15 mouse cellular contexts compared by ENCODE assay signal in genomic region chr5:22348412-22348811, GRCm38 (mm10). TPM values are rescaled to one million over a fixed set of nuclear protein-coding genes. Genes with fewer than 3 reads are reported as not detected.
DNase-seq lines count a peak whose midpoint lies in the region; ATAC-seq lines count a peak whose summit lies in the region.
"Had no signal": no experiment of that assay in that cellular context is flagged by ENCODE, and none has a peak within 500 bp of the region (broad histone marks: within the 10 kb centered on the region; RNA-seq: fewer than 3 reads in every experiment).

No protein-coding gene starts in this region.

- no peak overlapping the region for H3K9ac ChIP-seq in heart, embryonic 12.5 days
- H3K9ac ChIP-seq in intestine, embryonic 16.5 days (ENCODE audit: low read depth, low read length), result no peak overlapping the region
- H3K9ac ChIP-seq: hindbrain, embryonic 12.5 days; midbrain, embryonic 12.5 days; neural tube, embryonic 12.5 days had no signal

- H3K9me3 ChIP-seq in heart, embryonic 12.5 days (replicated peaks), result no peaks in the 10 kb centered on the region
- no peaks in the 10 kb centered on the region for H3K9me3 ChIP-seq in intestine, embryonic 16.5 days (ENCODE audit: control insufficient read depth, low read length)
- H3K9me3 ChIP-seq: hindbrain, embryonic 12.5 days; midbrain, embryonic 12.5 days; neural tube, embryonic 12.5 days had no signal

- H3K4me1 ChIP-seq in heart, embryonic 12.5 days (replicated peaks), result peaks cover 13% of the 10 kb centered on the region
- peaks cover 15% of the 10 kb centered on the region for H3K4me1 ChIP-seq in intestine, embryonic 16.5 days (ENCODE audit: control insufficient read depth, insufficient read depth, low read length)

- DNase-seq in heart, postnatal 25 days (ENCODE audit: low spot score), result no peak
- peak; percentile 99 for DNase-seq in MEL-GATA-1-ER (ENCODE audit: extremely low read depth, low read depth)
- DNase-seq in layer of hippocampus, postnatal 36 days, result no peak
- DNase-seq in adrenal gland, postnatal 4 days (ENCODE audit: low spot score in 2 of 2), result no peak
- no peak for DNase-seq in retina, embryonic 14.5 days (ENCODE audit: low spot score)
- DNase-seq: B cell, adult 2 months; heart, adult 2 months; kidney, adult 2 months; thymus, postnatal 36 days had no signal

- no peak overlapping the region for H3K4me2 ChIP-seq in heart, embryonic 12.5 days
- no peak overlapping the region for H3K4me2 ChIP-seq in intestine, embryonic 16.5 days (ENCODE audit: low read depth, low read length)
- H3K4me2 ChIP-seq: hindbrain, embryonic 12.5 days; midbrain, embryonic 12.5 days; neural tube, embryonic 12.5 days had no signal

- H3K4me3 ChIP-seq in heart, embryonic 12.5 days, result no peak overlapping the region
- no peak overlapping the region for H3K4me3 ChIP-seq in intestine, embryonic 16.5 days (ENCODE audit: low read length)
- H3K4me3 ChIP-seq: heart, adult 2 months; hindbrain, embryonic 12.5 days; midbrain, embryonic 12.5 days; neural tube, embryonic 12.5 days had no signal

- ATAC-seq in heart, embryonic 12.5 days (ENCODE audit: insufficient number of reproducible peaks, low FRiP score), result peak; percentile 88
- ATAC-seq in intestine, embryonic 16.5 days, result peak; percentile 82
- peak; percentile 93 for ATAC-seq in megakaryocyte-erythroid progenitor cell, adult 5-6 weeks (replicated peaks; ENCODE audit: low FRiP score, low TSS enrichment, poor library complexity, severe bottlenecking)

- intact Hi-C loops in heart, postnatal 25 days (cut with DNase I), result no loop called here

- 15% methylated on average over 3 of the region's 3 CpGs for WGBS in heart, embryonic 12.5 days
- 70% methylated on average over 3 of the region's 3 CpGs for WGBS in intestine, embryonic 16.5 days

- no peaks in the 10 kb centered on the region for H3K36me3 ChIP-seq in heart, embryonic 12.5 days
- no peaks in the 10 kb centered on the region for H3K36me3 ChIP-seq in intestine, embryonic 16.5 days (ENCODE audit: control insufficient read depth, insufficient read depth, low read length)
- H3K36me3 ChIP-seq: hindbrain, embryonic 12.5 days; midbrain, embryonic 12.5 days; neural tube, embryonic 12.5 days had no signal

- H3K27me3 ChIP-seq in heart, embryonic 12.5 days (replicated peaks), result peaks cover 48% of the 10 kb centered on the region
- peaks cover 41% of the 10 kb centered on the region for H3K27me3 ChIP-seq in intestine, embryonic 16.5 days (replicated peaks; ENCODE audit: control insufficient read depth, insufficient read depth, low read length)

- no peak overlapping the region for H3K27ac ChIP-seq in heart, embryonic 12.5 days (ENCODE audit: poor library complexity, severe bottlenecking)
- no peak overlapping the region for H3K27ac ChIP-seq in intestine, embryonic 16.5 days (ENCODE audit: low read length)
- H3K27ac ChIP-seq: heart, adult 2 months; hindbrain, embryonic 12.5 days; midbrain, embryonic 12.5 days; neural tube, embryonic 12.5 days had no signal

RNA-seq across cellular contexts. Expression of gene Reln, which starts 3.9 kb away (rescaled TPM):
- 4.6 TPM in 2 replicates for polyA plus RNA-seq in heart, embryonic 12.5 days (2016; fragmentation: Nextera tagmentation; extraction: Ambion mirVana)
- total RNA-seq in heart, postnatal 25 days (2021), result 1 to 10 TPM; 3.3 to 3.8 TPM
- polyA plus RNA-seq in intestine, embryonic 16.5 days (2015; fragmentation: Nextera tagmentation; extraction: Ambion mirVana), result 1.7 and 2.0 TPM in 2 replicates
- 0.59 TPM in 1 of 2 replicates, not detected in the other for total RNA-seq in megakaryocyte-erythroid progenitor cell, adult 5-6 weeks (2014; fragmentation: Nextera tagmentation)
- 0.61 TPM in 1 of 2 replicates, not detected in the other for total RNA-seq in megakaryocyte-erythroid progenitor cell, adult 5-6 weeks (2017)
- total RNA-seq in layer of hippocampus, postnatal 36 days (2021), result 10 to 100 TPM; 41.4 to 54.1 TPM
- total RNA-seq in adrenal gland, postnatal 4 days (2021), result 10 to 100 TPM; 12.9 to 26.3 TPM
